Mouse (Mus musculus): ENCODE measurements at regions not wholly inside any gene's neighbourhood (a gene's known extent, or its start where the extent isn't known, plus 50 kb on each side); places are given as distances from the start of the nearest gene placed in this dataset.

- H3K4me1 ChIP-seq (replicated peaks) = peaks cover 10% of the 10 kb centered on the region; the same call in 1 of the 2 replicates
- H3K36me3 ChIP-seq = no peaks in the 10 kb centered on the region
- H3K4me3 ChIP-seq = no peak overlapping the region
- no peak overlapping the region for H3K4me2 ChIP-seq
- no peaks in the 10 kb centered on the region for H3K27me3 ChIP-seq (replicated peaks)
- H3K27ac ChIP-seq (ENCODE audit: poor library complexity, severe bottlenecking) = no peak overlapping the region
- no peaks in the 10 kb centered on the region for H3K9me3 ChIP-seq (replicated peaks)
- ATAC-seq (ENCODE audit: insufficient number of reproducible peaks, low FRiP score) = no peak
- H3K9ac ChIP-seq = no peak overlapping the region
- 74% methylated on average over 1 of the region's 1 CpGs for WGBS
These were observed 317.6 kb downstream of the Irs2 start for GRCm38 (mm10) chr8:10690659-10691058.

DNA sequence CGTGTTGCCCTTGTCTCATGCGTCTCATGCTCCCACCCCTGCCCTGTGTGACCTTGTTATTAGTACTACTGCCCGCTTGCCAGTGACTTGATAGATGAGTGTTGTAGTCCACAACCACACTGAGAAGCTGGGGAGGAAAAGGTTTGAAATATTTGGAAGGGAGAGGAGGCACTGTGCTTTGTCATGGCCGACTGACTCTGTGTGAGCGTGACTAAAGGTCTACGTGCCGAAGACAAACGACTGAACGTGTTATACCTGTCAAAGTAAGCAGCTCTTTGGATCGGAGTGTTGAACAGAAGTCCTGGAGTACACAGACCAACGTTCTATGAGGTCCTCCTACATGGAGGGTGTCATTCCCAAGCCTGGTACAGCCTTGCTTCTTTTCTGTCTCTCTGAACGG, 318.4 kb downstream of the Irs2 start:
- no peak overlapping the region for H3K4me3 ChIP-seq
- no peak for ATAC-seq (ENCODE audit: insufficient number of reproducible peaks, low FRiP score)
- WGBS = 80% methylated on average over 12 of the region's 12 CpGs
- peaks cover 10% of the 10 kb centered on the region; the same call in 1 of the 2 replicates for H3K4me1 ChIP-seq (replicated peaks)
- H3K36me3 ChIP-seq = no peaks in the 10 kb centered on the region
- no peaks in the 10 kb centered on the region for H3K27me3 ChIP-seq (replicated peaks)
- no peak overlapping the region for H3K4me2 ChIP-seq
- H3K27ac ChIP-seq (ENCODE audit: poor library complexity, severe bottlenecking) = no peak overlapping the region
- H3K9ac ChIP-seq = no peak overlapping the region
- H3K9me3 ChIP-seq (replicated peaks) = no peaks in the 10 kb centered on the region

DNA sequence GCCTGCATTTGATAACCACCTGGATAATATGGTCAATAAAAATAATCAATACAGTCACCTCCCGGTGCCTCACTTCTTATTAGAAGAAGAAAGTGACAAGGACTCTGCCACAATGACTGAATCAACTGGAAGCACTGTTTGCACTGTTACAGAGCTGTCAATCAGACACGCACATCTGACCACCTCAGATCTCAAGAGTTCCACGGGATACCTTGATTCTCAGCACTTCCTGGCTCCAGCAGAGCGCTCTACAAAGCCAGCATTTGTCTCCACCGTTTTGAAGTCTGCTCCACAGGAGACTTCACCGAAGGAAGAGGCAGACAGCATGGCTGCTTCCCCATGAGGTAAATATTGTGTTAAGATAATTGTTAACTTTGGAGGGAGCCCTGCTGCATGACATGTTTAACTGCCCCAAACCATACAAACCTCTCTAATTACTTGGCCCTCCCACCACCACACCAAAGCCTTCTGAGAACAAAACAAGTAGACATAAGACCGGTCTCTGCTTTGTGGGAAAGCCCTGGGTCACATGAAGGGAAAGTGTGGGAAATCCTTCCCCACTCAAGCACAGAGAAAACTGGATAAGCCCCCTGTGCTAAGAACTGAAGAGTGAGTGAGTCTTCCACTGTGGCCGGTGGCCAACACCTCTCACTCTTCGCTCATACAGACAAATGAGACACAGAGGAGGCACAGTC, 320.2 kb downstream of the Irs2 start:
- Histone ChIP-seq H3K27me3 (replicated peaks) (no peaks in the 10 kb centered on the region), H3K27ac (ENCODE audit: poor library complexity, severe bottlenecking) (no peak overlapping the region), H3K9ac (no peak overlapping the region), H3K36me3 (no peaks in the 10 kb centered on the region), H3K9me3 (replicated peaks) (no peaks in the 10 kb centered on the region), H3K4me3 (no peak overlapping the region), H3K4me2 (no peak overlapping the region), H3K4me1 (replicated peaks) (peaks cover 9% of the 10 kb centered on the region; the same call in 1 of the 2 replicates)
- ATAC-seq (ENCODE audit: insufficient number of reproducible peaks, low FRiP score) = no peak
- 32% methylated on average over 9 of the region's 9 CpGs for WGBS
